Mouse (Mus musculus): ENCODE measurements around the gene 4930435E12Rik.

4930435E12Rik gene

GRCm38 (mm10) chr16:38768386-38768785 lies 60.2 kb downstream of the 4930435E12Rik start:
- no peak for DNase-seq

- DNase-seq = no peak
Observed at GRCm38 (mm10) chr16:38767761-38768160, 60.8 kb downstream of the 4930435E12Rik start.

- DNase-seq = no peak
Observed at GRCm38 (mm10) chr16:38766671-38767070, 61.9 kb downstream of the 4930435E12Rik start.

GRCm38 (mm10) chr16:38763508-38763907 lies 65.0 kb downstream of the 4930435E12Rik start:
- no peak for DNase-seq

- no peak for DNase-seq
Observed at GRCm38 (mm10) chr16:38762401-38762800, 66.1 kb downstream of the 4930435E12Rik start.

Measured in kidney, adult 8-10 months (tissue).